Mouse (Mus musculus) liver, adult 2 months (tissue): Measurements from ENCODE around the gene Nav2. TPM values are rescaled to one million over a fixed set of nuclear protein-coding genes. Genes with fewer than 3 reads are reported as not detected.

ENCODE experiments used
- DNase-seq: peaks from one replicate; pipeline ENCODE4 v3.0.0-alpha.2; 2011; ENCODE audit warnings: low read depth, low spot score; ENCODE audit errors: extremely low read depth
- H3K27ac ChIP-seq: fragments of 200-500 bp; replicated peaks from 2 replicates; pipeline ENCODE4 v1.5.1; 2012; ENCODE audit warnings: low read depth, mild to moderate bottlenecking, control low read depth, inconsistent platforms, low read length; ENCODE audit not compliant: insufficient read depth
- H3K27me3 ChIP-seq: fragments of 200-500 bp; 2 replicates; pipeline ENCODE4 v1.6.1; 2012; ENCODE audit warnings: mild to moderate bottlenecking, moderate library complexity, low read length, inconsistent platforms; ENCODE audit not compliant: control insufficient read depth, insufficient read depth
- H3K36me3 ChIP-seq: fragments of 200-500 bp; 2 replicates; pipeline ENCODE4 v1.6.1; 2012; ENCODE audit warnings: low read length, inconsistent platforms; ENCODE audit not compliant: control insufficient read depth, insufficient read depth
- H3K4me1 ChIP-seq: fragments of 200-500 bp; 2 replicates; pipeline ENCODE4 v1.6.1; 2011; ENCODE audit warnings: low read length; ENCODE audit not compliant: control insufficient read depth, insufficient read depth
- H3K4me3 ChIP-seq: fragments of 200-500 bp; 2 replicates; pipeline ENCODE4 v1.5.1; 2011; ENCODE audit warnings: low read depth, mild to moderate bottlenecking, control low read depth, low read length, moderate library complexity; ENCODE audit not compliant: insufficient read depth
- H3K79me2 ChIP-seq: fragments of 200-500 bp; 2 replicates; pipeline ENCODE4 v1.6.1; 2012; ENCODE audit warnings: inconsistent platforms, mild to moderate bottlenecking, low read length, moderate library complexity; ENCODE audit not compliant: control insufficient read depth, insufficient read depth
- H3K9ac ChIP-seq: fragments of 200-500 bp; 2 replicates; pipeline ENCODE4 v1.6.1; 2012; ENCODE audit warnings: low read depth, mild to moderate bottlenecking, control low read depth, inconsistent platforms, low read length
- CTCF ChIP-seq: fragments of 200-500 bp; IDR thresholded peaks from 2 replicates; pipeline ENCODE4 v1.5.1; 2011; ENCODE audit warnings: low read depth, low read length, control low read depth
- POLR2A ChIP-seq: fragments of 200-500 bp; IDR thresholded peaks from 2 replicates; pipeline ENCODE4 v1.6.1; 2011; ENCODE audit warnings: low read length, control low read depth; ENCODE audit not compliant: insufficient read depth; ENCODE audit errors: extremely low read depth
- WGBS: fragments of 180-500 bp; shearing (Covaris S2); methylation state at CpG from one replicate; pipeline ENCODE4 v1.1.7; 2018; 5-methylcytosine and 5-hydroxymethylcytosine counted together
- polyA plus RNA-seq: library from polyadenylated mRNA; depleted of rRNA; stranded (reverse); fragments of >200 nt; gene quantifications from 2 replicates; pipeline ENCODE4 v1.2.3, GENCODE M21; 2012
- total RNA-seq: library from RNA; depleted of rRNA; stranded (reverse); fragments of >200 nt; gene quantifications from 2 replicates; pipeline ENCODE4 v1.2.3, GENCODE M21; 2014

Nav2 gene
- total and polyA plus RNA-seq, 2 experiments, result 11.1 to 17.6 TPM

DNA sequence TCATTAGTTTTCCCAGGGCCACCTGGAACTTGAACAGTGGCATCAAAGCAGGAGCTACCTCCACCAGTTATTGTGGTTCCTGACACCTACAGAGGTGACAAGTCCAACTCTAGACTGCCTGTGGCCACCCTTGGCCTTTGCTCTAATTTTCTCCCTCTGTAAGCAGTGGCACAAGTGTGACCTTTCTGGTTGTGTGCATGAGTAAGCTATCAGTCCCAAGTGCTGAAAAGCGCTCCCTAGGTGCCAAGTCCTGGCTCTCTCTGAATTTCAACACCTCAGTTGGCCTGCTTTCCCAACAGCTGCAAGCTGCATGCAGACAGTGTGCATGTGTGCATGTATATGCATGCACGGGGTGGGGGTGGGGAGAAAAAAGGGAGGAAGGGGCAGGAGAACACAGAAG, 324.5 kb downstream of the Nav2 start:
- no peaks in the 10 kb centered on the region for H3K4me1 ChIP-seq
- no peaks in the 10 kb centered on the region for H3K27me3 ChIP-seq
- TF ChIP-seq CTCF (no peak), POLR2A (no peak)
- H3K4me3 ChIP-seq, result no peak overlapping the region
- no peaks in the 10 kb centered on the region for H3K79me2 ChIP-seq
- no peak overlapping the region for H3K27ac ChIP-seq
- DNase-seq, result peak; percentile 14
- no peaks in the 10 kb centered on the region for H3K36me3 ChIP-seq
- no peak overlapping the region for H3K9ac ChIP-seq
- 71% methylated on average over 2 of the region's 2 CpGs for WGBS

DNA sequence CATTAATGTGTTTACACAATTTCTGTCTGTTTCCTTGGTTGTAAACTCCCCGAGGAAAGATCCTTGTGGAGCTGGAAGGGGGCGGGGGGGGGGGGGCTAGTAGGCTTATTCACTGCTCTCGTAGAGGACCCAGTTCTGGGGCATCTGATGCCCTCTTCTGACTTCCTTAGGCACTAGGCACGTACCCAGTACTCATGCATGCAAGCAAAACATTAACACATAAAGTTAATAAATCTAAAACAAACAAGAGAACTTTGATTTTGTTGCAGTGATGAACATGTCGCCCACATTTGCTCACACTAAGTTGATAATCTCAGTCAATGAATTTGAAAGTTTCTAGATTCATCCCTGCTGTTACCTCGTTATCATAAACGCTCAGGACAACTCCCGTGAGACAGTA, 325.8 kb downstream of the Nav2 start:
- WGBS, result 78% methylated on average over 8 of the region's 8 CpGs
- Histone ChIP-seq H3K36me3 (no peaks in the 10 kb centered on the region), H3K27ac (no peak overlapping the region), H3K79me2 (no peaks in the 10 kb centered on the region), H3K4me1 (no peaks in the 10 kb centered on the region), H3K4me3 (no peak overlapping the region), H3K27me3 (no peaks in the 10 kb centered on the region), H3K9ac (no peak overlapping the region)
- TF ChIP-seq POLR2A (no peak), CTCF (no peak)
- DNase-seq, result no peak

DNA sequence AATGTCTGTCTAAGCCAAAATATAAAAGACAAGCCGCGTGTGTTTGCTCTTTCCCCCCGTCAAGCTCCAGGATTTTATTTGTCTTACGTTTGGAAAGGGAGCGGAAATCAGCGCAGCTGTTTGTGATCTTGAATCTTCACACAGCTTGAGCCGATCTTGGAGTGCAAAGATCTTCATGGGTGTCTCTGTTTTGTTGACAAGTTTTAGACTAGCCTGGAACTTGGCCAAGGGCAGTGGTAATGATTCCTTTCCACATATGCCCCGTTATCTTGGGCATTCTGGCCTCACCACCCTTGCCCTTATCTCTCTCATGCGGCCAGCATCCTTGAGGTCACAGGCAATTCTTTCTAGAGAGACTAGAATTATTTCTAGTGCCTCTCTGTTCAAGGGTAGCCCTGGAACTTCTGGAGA, 326.8 kb downstream of the Nav2 start:
- no peaks in the 10 kb centered on the region for H3K27me3 ChIP-seq
- H3K4me1 ChIP-seq, result no peaks in the 10 kb centered on the region
- no peaks in the 10 kb centered on the region for H3K36me3 ChIP-seq
- TF ChIP-seq POLR2A (no peak), CTCF (no peak)
- DNase-seq, result no peak
- no peak overlapping the region for H3K4me3 ChIP-seq
- H3K79me2 ChIP-seq, result no peaks in the 10 kb centered on the region
- WGBS, result 56% methylated on average over 9 of the region's 9 CpGs
- no peak overlapping the region for H3K9ac ChIP-seq
- H3K27ac ChIP-seq, result no peak overlapping the region

DNA sequence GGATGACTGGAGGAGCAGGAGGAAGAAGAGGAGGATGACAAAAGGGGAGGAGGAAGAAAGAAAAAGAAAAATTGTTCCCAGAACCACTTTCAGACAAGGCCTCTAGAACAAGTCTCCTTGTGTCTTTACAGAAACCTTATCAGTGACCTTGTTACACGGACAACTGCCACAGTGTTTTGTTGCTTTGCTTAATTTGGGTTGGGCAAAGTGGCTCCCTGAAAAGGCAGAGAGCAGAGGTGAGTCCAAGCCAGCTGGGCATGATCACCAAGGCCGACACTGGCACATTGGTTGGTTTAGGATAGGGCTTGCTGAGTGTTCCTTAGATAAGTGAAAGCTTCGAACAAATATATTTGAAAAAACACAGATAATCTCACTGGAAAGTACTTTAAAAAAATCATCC, 327.3 kb downstream of the Nav2 start:
- TF ChIP-seq CTCF (no peak), POLR2A (no peak)
- Histone ChIP-seq H3K36me3 (no peaks in the 10 kb centered on the region), H3K9ac (no peak overlapping the region), H3K4me3 (no peak overlapping the region), H3K27me3 (no peaks in the 10 kb centered on the region), H3K79me2 (no peaks in the 10 kb centered on the region), H3K4me1 (no peaks in the 10 kb centered on the region), H3K27ac (no peak overlapping the region)
- 70% methylated on average over 3 of the region's 3 CpGs for WGBS
- no peak for DNase-seq

DNA sequence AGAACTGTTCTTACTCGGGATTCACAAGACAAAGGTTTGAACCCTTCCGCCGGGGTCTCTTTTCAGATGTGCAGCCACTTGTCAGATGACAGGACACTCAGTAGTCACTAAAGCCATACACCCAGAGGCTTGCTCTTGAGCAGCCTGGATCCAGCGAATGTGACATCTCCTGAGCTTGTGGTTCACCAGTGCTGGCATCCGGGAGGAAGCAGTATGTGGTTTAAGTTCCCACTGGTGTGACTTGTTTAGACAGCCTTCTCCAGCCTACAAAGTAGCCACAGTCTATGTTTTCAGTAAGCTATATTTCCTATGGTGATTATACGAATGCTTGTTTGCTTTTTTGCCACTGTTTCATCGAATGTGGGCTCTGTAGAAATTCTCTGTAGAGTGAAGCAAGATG, 331.9 kb downstream of the Nav2 start:
- H3K4me1 ChIP-seq, result peaks cover 2% of the 10 kb centered on the region
- no peaks in the 10 kb centered on the region for H3K27me3 ChIP-seq
- DNase-seq, result no peak
- H3K4me3 ChIP-seq, result no peak overlapping the region
- no peaks in the 10 kb centered on the region for H3K36me3 ChIP-seq
- H3K27ac ChIP-seq, result no peak overlapping the region
- no peaks in the 10 kb centered on the region for H3K79me2 ChIP-seq
- 76% methylated on average over 7 of the region's 7 CpGs for whole genome bisulfite sequencing
- no peak for TF ChIP-seq POLR2A
- H3K9ac ChIP-seq, result no peak overlapping the region

DNA sequence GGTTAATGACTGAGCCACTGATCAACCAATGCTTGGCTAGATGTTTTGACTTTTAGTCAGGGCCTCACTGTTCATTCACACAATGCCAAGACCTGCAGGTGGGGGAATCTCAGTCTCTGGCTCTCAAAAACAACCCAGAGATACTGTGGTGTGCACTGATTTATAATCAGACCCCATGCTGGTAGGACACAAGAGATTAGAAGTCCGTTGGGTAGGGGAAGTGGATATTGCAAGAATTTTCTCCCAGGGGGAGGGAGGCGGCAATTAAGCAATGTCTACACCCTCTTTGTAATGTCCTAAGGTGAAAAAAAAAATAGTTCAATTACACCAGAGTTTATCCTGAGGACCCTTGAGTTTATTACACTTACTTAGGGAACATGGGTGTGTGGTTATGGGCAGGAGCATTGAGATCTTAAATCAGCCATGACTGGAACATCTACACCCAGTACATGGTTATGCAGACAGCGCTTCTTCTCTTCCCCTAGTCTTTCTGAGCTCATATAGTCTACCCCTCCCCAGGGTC, 332.8 kb downstream of the Nav2 start:
- Histone ChIP-seq H3K4me3 (no peak overlapping the region), H3K4me1 (peaks cover 4% of the 10 kb centered on the region), H3K9ac (no peak overlapping the region), H3K36me3 (no peaks in the 10 kb centered on the region), H3K27ac (no peak overlapping the region), H3K27me3 (no peaks in the 10 kb centered on the region), H3K79me2 (no peaks in the 10 kb centered on the region)
- no peak for DNase-seq
- WGBS, result 79% methylated on average over 3 of the region's 3 CpGs
- TF ChIP-seq CTCF (no peak), POLR2A (no peak)
